Mouse (Mus musculus) mesoderm, embryonic 11.5 days (tissue): ENCODE data around the gene Tsen54.
A peak's percentile ranks its signal among the peaks of the same experiment; 100 is the strongest.
"Not testable (repeated sequence)": the region's sequence is repeated elsewhere in the genome, so short reads cannot be mapped to it uniquely, and the experiment has no call there.

ENCODE experiments used
- DNase-seq: peaks from one replicate; pipeline ENCODE4 v3.0.0-alpha.2; 2012; ENCODE audit warnings: low read depth, low spot score

The Tsen54 gene

GRCm38 (mm10) chr11:115829036-115829435 lies 14.5 kb downstream of the Tsen54 start:
- DNase-seq: no peak

GRCm38 (mm10) chr11:115830550-115831325 lies 16.2 kb downstream of the Tsen54 start:
- DNase-seq: no peak

DNA sequence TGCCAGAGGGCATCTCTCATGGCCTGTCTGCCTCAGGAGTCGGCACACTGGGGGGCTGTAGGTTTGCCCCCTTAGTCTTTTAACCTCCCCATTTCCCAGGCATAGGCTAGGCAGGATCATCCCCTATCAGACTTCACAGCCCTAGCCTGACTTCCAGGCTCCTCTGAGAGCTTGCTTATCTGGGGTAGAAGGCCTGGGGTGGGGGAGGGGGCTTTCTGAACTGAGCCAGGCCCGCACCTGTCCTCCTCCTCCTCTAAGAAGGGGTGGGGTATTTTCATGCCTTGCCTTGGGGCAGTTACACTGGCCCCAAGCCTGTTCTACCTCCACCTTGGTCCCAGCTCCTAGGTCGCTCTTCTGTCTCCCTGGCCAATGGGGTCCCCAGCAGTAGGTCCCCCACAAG lies 17.0 kb downstream of the Tsen54 start:
- DNase-seq: no peak

GRCm38 (mm10) chr11:115832064-115832463 lies 17.5 kb downstream of the Tsen54 start:
- no peak for DNase-seq

DNA sequence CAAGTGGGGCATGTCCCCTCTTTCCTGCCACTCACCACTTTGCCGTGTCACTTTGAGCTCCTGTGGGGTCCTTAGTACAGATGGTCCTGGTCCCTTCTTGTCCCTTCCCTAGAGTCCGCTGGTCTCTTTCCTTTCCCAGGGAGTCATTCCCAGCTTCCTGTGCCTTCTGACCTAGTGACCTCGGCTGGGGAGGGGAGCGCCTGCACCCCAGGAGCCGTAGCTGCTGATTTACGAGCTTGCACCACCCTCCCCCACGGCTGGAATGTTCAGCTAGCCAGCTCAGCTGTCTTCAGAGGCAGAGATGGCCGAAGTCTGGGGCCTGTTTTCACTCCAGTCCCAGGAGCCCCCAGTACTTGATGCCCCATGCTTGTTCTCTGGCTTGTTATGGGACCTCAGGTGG lies 18.0 kb downstream of the Tsen54 start:
- peak; percentile 86 for DNase-seq

- DNase-seq: no peak
Observed at GRCm38 (mm10) chr11:115833021-115833513, 18.5 kb downstream of the Tsen54 start.

GRCm38 (mm10) chr11:115834033-115834432 lies 19.5 kb downstream of the Tsen54 start:
- no peak for DNase-seq

GRCm38 (mm10) chr11:115836656-115837395 lies 22.3 kb downstream of the Tsen54 start:
- no peak for DNase-seq

DNA sequence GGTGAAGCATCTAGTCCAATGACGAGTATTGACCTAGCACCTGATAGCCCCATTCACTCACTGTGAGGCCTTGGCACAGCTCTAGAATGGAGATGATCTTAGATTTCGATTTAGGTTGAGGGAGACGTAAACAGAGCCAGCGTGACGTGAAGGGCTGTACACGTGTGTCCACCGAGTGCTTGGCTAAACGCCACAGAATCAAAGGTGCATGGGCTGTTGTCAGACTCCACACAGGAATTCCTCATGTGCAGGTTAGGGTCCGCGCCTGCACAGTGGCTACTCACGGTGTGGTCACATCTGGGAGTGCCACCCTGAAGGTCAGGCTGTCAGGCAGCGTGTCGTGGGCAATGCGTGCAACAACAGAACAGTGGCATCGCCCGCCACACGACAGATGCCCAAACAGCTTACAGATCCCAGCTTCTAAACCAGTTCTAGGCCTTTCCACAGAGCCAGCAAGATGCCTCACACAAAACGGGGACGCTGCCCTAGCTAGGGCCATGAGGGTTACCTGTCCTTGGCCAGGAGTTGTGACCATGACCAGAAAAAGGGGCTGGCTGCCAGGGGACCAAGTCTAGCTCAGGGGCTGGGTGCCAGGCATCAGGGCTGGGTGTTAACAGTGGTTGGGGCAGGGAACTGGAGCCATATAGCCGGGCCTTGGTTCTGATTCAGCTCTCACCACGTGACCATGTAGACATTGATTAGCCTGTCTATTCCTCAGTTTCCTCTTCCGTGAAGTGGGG lies 23.3 kb downstream of the Tsen54 start:
- DNase-seq: no peak

DNA sequence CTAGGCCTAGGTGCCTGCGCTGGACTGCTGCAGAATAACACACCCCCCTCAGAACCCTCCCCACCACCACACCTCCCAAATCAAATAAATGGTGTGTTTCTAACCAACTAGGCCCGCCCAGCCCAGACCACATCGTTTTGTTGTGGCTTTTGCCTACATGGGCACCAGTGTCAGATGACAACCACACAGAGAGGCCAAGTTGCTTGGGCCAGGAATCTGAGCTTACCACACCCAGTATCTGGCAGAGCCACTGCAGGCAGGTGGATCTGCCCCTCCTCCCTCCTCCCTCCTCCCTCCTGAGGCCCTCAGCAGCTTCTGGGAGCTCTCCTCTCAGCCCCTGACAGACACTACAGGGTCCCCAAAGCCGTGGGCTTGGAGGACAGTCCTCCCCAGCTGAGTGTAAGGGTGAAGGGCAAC lies 24.4 kb downstream of the Tsen54 start:
- DNase-seq: no peak

- DNase-seq: no peak
Observed at GRCm38 (mm10) chr11:115839732-115840131, 25.2 kb downstream of the Tsen54 start.

GRCm38 (mm10) chr11:115841044-115841443 lies 26.5 kb downstream of the Tsen54 start:
- no peak for DNase-seq

DNA sequence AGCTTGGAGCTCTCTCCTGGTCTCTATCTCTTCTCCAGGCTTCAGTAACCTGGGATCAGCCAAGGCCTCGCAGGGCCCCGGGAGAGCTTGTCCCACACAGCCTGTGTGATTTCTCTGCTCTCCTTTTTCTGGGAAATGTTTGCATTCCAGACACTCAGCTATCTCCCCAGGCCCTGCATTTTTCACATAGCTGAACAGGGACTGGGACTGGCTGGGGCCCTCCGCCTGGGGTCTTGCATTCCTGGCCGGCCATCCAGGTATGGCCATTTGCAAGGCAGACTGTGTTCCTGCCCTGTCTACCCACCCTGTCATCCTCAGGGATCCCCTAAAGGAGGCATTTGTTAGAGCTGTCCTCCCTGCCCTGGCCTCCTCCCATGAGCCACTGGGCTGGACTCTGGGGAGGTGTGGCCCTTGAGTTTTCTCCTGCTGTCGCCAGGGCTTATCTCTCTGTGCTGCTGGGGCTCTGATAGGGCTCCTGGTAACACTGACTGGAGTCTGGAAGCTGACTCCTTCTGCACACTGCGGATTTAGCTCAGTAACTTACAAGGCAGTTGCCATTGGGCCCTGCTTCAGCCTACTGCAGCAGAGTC lies 27.5 kb downstream of the Tsen54 start:
- peak; percentile 54 for DNase-seq

DNA sequence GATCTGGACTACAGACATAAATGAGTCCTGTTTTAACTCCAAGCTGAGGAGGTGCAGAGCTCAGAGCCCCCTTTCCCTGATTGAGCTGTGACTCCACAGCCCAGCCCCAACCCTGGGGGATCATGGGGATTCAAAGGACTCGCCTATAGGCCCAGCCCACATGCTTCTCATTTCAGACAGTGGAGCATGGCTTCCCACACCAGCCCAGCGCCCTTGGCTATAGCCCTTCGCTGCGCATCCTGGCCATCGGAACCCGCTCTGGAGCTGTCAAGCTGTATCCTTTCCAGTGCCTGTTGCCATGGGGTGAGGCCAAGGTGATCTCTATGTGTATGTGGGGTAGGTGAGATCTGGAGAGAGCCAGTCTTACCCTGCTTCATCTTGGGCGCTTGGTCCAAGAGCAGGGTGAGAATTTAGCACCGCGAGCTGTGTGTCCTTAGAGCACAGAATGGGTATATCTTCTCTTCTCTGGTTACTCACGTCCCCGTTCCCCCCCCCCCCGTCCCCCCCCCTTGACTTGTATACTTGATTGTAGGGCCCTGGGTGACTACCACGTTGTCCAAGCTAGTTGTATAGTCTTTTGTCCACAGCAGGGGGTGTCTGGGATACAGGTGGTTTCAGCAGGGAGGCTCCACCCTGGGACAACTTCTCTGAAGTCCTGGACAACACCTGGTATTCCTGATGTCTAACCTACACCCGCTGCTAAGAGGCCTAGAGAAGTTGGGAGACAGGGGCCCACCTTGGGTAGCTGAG lies 28.8 kb downstream of the Tsen54 start:
- DNase-seq: no peak

- no peak for DNase-seq
Observed at GRCm38 (mm10) chr11:115843891-115844239, 29.3 kb downstream of the Tsen54 start.

- DNase-seq: no peak
Observed at GRCm38 (mm10) chr11:115844240-115844639, 29.7 kb downstream of the Tsen54 start.

DNA sequence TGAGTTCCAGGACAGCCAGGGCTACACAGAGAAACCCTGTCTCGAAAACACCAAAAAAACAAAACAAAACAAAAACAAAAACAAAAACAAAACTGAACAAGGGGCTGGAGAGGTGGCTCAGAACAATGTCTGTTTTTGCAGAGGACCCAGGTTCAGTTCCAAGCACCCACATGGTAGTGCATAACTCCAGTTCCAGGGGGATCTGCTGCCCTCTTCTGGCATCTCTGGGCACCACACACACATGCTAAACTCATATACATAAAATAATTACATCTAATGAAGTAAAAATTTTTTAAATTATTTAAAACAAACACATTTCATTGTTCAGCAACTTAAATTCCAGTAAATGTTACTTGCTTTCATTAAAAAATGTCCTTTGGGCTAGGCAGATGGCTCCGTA lies 31.3 kb downstream of the Tsen54 start:
- DNase-seq: no peak

- DNase-seq: no peak
Observed at GRCm38 (mm10) chr11:115854674-115855073, 40.1 kb downstream of the Tsen54 start.

- DNase-seq: not testable (repeated sequence)
Observed at GRCm38 (mm10) chr11:115857146-115857545, 42.6 kb downstream of the Tsen54 start.

DNA sequence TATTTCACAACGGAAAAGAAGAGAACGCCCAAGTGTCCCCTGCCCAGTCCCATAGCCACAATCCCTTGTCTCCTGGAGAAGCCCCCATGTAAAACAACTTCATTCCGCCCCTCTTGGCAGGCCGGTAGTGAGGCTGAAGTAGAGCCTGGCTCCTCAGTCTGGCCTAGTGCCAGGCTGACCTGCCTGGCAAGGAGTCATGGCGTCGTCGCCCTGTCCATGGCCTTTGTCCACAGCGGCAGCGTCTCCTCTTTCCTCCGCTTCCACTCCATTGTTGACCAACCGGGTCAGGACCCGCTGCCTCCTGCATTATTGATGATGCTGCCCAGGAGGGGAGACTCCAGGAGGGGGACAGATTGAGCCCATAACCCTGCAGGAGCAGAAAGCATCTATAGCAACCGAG lies 43.4 kb downstream of the Tsen54 start:
- DNase-seq: no peak

DNA sequence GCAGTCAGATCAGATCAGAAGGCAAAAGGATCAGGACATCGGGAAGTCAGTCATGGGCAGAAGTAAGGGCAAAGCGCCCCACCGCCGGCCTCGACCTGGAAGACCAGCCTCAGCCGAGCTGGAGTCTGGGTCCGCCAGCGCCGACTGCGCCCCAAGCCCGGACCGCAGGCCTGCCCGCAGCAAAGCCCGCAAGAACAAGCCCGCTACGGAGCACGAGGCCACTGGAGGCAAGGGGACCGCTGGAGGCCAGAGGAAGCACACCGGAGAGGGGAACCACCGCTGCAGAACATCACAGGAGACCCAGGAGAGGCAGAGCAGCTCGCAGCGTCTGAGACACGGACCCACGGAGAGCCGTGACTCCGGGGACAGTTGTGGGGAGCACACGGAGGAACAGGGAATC lies 43.8 kb downstream of the Tsen54 start, which contains the start of gene Myo15b:
Gene Myo15b (plus strand): TSS at position 53 of the 400 bp plus-strand sequence.
- DNase-seq: no peak
